Mouse (Mus musculus) liver, adult 2 months (tissue): ENCODE measurements around the gene Fam240a.

Source experiments
- CTCF ChIP-seq: fragments of 200-500 bp; IDR thresholded peaks from 2 replicates; pipeline ENCODE4 v1.5.1; 2011; ENCODE audit warnings: low read depth, low read length, control low read depth
- POLR2A ChIP-seq: fragments of 200-500 bp; IDR thresholded peaks from 2 replicates; pipeline ENCODE4 v1.6.1; 2011; ENCODE audit warnings: low read length, control low read depth; ENCODE audit not compliant: insufficient read depth; ENCODE audit errors: extremely low read depth

GRCm38 (mm10) chr9:110887388-110888303 lies 29.0 kb downstream of the Fam240a start:
- no peak for TF ChIP-seq CTCF
- TF ChIP-seq POLR2A = no peak
